Mouse (Mus musculus): Measurements from ENCODE around the gene Pou2f3. TPM values are rescaled to one million over a fixed set of nuclear protein-coding genes. Genes with fewer than 3 reads are reported as not detected.

Gene Pou2f3
- polyA plus RNA-seq, 1 experiment = 1.2 TPM

DNA sequence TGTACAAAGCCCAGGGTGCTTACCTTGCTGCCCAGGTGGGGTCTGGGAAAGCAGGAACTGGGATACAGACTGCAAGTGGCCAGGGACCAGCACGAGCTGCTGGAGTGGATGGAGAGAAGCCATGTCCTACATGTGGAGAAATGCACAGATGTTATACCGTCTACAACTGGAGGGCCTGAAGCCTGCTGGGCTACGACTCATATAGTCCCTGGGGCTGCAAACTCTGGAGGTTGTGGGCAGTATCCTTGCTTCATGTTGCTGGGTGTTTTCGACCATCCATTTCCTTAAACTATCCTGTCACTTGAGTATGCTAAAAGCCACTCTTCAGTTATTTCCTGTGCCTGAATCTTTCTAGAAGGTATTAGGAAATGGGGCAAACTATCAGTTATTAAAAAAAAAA is 65.0 kb downstream of the Pou2f3 start:
- TF ChIP-seq CTCF (IDR thresholded peaks at IDR 0.05; ENCODE audit: control insufficient read depth, insufficient read depth, insufficient replicate concordance, low read depth, low read length) = no peak
- TF ChIP-seq POLR2A (IDR thresholded peaks at IDR 0.05; ENCODE audit: control insufficient read depth, low read depth, low read length) = no peak

DNA sequence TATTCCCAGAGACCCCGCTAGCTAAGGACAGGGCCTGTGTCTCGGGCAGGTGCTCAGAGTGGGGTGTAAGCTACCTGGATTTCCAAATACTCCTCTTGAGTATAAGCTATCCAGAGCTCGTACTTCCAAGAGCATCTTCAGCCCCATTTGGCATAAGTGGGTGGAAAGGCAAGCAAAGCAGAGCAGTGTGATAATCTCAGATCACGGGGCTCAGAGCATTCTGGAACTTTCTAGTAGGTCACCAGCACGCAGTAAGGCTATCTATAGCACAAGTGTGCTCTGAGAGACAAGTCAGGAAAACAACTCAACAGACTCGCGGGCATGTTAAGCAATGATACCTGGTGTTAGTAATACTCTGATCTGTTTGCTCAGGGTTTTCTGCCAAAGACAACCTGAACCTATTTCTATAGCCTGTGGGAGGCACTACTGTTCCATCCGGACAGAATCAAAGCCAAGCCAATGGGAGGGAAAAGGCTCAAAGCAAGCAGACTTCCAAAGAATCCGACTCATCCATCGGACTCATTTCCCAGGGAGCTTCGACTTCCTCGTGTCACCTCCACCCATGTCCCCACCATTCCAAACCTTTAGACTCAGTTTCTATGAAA is 65.9 kb downstream of the Pou2f3 start:
- TF ChIP-seq CTCF (IDR thresholded peaks at IDR 0.05; ENCODE audit: control insufficient read depth, insufficient read depth, insufficient replicate concordance, low read depth, low read length) (no peak), POLR2A (IDR thresholded peaks at IDR 0.05; ENCODE audit: control insufficient read depth, low read depth, low read length) (no peak)
- Histone ChIP-seq H3K27ac (ENCODE audit: control insufficient read depth, insufficient read depth, low read depth, low read length) (no peak overlapping the region), H3K27me3 (ENCODE audit: control insufficient read depth, insufficient read depth, low read length) (no peaks in the 10 kb centered on the region), H3K4me1 (ENCODE audit: control insufficient read depth, insufficient read depth, low read length) (no peaks in the 10 kb centered on the region; the same call in 1 of the 2 replicates), H3K4me3 (ENCODE audit: control insufficient read depth, low read depth, low read length) (no peak overlapping the region), H3K36me3 (ENCODE audit: control insufficient read depth, insufficient read depth, low read length) (no peaks in the 10 kb centered on the region)

More for the DNA sequence above, 65.0 kb downstream of the Pou2f3 start:
- H3K36me3 ChIP-seq (ENCODE audit: control insufficient read depth, insufficient read depth, low read length) = no peaks in the 10 kb centered on the region
- H3K27me3 ChIP-seq (ENCODE audit: control insufficient read depth, insufficient read depth, low read length) = no peaks in the 10 kb centered on the region
- no peak overlapping the region for H3K27ac ChIP-seq (ENCODE audit: control insufficient read depth, insufficient read depth, low read depth, low read length)
- no peak overlapping the region for H3K4me3 ChIP-seq (ENCODE audit: control insufficient read depth, low read depth, low read length)
- H3K4me1 ChIP-seq (ENCODE audit: control insufficient read depth, insufficient read depth, low read length) = no peaks in the 10 kb centered on the region; the same call in 1 of the 2 replicates

DNA sequence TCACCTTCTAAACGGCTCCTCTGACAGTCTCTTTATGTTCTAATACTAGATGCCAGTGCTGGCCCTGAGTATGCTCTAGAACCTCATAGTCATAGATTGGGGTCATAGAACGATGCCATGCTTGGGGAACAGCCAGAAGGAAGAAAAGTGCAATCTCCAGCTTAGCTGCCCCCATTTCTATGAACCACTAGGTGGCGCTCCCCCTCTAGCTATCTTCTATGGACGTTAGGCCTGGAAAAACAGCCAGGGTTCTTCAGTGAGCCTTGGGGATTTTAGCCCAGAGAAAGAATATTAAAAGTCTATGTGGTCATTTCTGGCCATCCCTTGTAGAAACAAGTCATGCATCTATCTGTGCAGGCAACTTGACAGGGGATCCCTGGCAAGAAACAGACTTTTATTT is 68.3 kb downstream of the Pou2f3 start:
- TF ChIP-seq POLR2A (IDR thresholded peaks at IDR 0.05; ENCODE audit: control insufficient read depth, low read depth, low read length) (no peak), CTCF (IDR thresholded peaks at IDR 0.05; ENCODE audit: control insufficient read depth, insufficient read depth, insufficient replicate concordance, low read depth, low read length) (peak; percentile 50; the same call in 1 of the 2 replicates)
- Histone ChIP-seq H3K4me1 (ENCODE audit: control insufficient read depth, insufficient read depth, low read length) (no peaks in the 10 kb centered on the region; the same call in 1 of the 2 replicates), H3K4me3 (ENCODE audit: control insufficient read depth, low read depth, low read length) (no peak overlapping the region), H3K27me3 (ENCODE audit: control insufficient read depth, insufficient read depth, low read length) (no peaks in the 10 kb centered on the region), H3K36me3 (ENCODE audit: control insufficient read depth, insufficient read depth, low read length) (no peaks in the 10 kb centered on the region), H3K27ac (ENCODE audit: control insufficient read depth, insufficient read depth, low read depth, low read length) (no peak overlapping the region)

DNA sequence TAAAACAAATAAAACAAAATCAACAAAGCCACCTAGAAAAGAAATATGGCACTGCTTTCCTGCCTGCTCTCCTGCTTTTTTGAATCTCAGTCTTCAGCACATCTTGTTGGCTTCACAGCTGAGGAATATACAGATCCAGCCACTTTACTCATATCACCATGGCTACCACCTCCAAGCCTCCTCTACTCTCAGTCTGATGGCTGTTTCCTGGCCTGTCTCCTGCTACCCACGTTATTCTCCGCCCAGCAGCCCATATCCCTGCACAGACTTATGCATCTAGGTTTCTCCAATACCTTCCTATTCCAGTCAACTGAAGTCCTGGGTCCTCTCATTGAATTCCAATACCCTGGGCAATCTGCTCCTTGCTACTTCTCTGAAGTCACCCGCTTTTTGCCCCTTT is 76.6 kb downstream of the Pou2f3 start:
- H3K27me3 ChIP-seq (ENCODE audit: control insufficient read depth, insufficient read depth, low read length) = no peaks in the 10 kb centered on the region
- H3K36me3 ChIP-seq (ENCODE audit: control insufficient read depth, insufficient read depth, low read length) = no peaks in the 10 kb centered on the region
- no peak overlapping the region for H3K27ac ChIP-seq (ENCODE audit: control insufficient read depth, insufficient read depth, low read depth, low read length)
- peaks cover 4% of the 10 kb centered on the region for H3K4me1 ChIP-seq (ENCODE audit: control insufficient read depth, insufficient read depth, low read length)
- H3K4me3 ChIP-seq (ENCODE audit: control insufficient read depth, low read depth, low read length) = no peak overlapping the region
- no peak for TF ChIP-seq POLR2A (IDR thresholded peaks at IDR 0.05; ENCODE audit: control insufficient read depth, low read depth, low read length)
- TF ChIP-seq CTCF (IDR thresholded peaks at IDR 0.05; ENCODE audit: control insufficient read depth, insufficient read depth, insufficient replicate concordance, low read depth, low read length) = no peak

DNA sequence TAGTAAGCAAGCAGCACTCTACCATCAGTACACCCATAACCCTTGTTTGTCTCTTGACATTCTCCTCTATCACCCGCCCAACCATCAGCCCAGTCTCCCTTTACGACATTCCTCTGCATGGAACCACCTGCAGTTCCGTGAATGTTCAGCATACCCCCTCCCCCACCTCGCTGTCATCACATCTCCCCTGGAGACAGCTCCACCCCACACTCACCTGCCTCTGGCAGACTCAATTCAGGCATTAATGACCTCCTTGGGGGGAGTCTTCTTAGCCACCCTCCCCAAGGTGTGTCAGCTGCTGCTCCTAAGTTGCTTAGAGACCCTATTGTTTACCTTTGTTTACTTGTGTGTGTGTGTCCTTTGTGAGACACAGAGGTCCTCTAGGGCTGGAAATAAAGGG is 77.8 kb downstream of the Pou2f3 start:
- peaks cover 4% of the 10 kb centered on the region for H3K4me1 ChIP-seq (ENCODE audit: control insufficient read depth, insufficient read depth, low read length)
- no peaks in the 10 kb centered on the region for H3K27me3 ChIP-seq (ENCODE audit: control insufficient read depth, insufficient read depth, low read length)
- TF ChIP-seq CTCF (IDR thresholded peaks at IDR 0.05; ENCODE audit: control insufficient read depth, insufficient read depth, insufficient replicate concordance, low read depth, low read length) (no peak), POLR2A (IDR thresholded peaks at IDR 0.05; ENCODE audit: control insufficient read depth, low read depth, low read length) (no peak)
- no peak overlapping the region for H3K4me3 ChIP-seq (ENCODE audit: control insufficient read depth, low read depth, low read length)
- H3K27ac ChIP-seq (ENCODE audit: control insufficient read depth, insufficient read depth, low read depth, low read length) = no peak overlapping the region
- H3K36me3 ChIP-seq (ENCODE audit: control insufficient read depth, insufficient read depth, low read length) = no peaks in the 10 kb centered on the region

DNA sequence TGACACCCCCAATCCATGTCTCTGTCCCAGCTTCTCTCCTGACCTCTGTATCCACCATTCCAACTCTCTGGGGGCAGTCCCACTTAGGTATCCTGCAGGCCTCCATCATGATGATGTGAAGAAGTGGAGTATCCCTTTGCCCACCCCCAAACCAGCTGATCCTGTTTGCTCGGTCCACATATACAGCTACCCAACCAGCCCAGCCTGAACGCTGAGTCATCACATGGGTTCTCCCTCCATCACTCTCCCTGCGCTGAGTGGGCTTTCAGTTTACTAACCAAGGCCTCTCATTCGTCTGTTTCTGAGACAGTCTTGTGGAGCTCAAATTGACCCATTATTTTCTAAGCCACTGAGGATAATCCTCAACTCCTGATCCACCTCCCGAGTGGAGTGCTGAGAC is 78.2 kb downstream of the Pou2f3 start:
- H3K4me3 ChIP-seq (ENCODE audit: control insufficient read depth, low read depth, low read length) = no peak overlapping the region
- H3K27ac ChIP-seq (ENCODE audit: control insufficient read depth, insufficient read depth, low read depth, low read length) = no peak overlapping the region
- H3K27me3 ChIP-seq (ENCODE audit: control insufficient read depth, insufficient read depth, low read length) = no peaks in the 10 kb centered on the region
- no peaks in the 10 kb centered on the region for H3K36me3 ChIP-seq (ENCODE audit: control insufficient read depth, insufficient read depth, low read length)
- no peak for TF ChIP-seq CTCF (IDR thresholded peaks at IDR 0.05; ENCODE audit: control insufficient read depth, insufficient read depth, insufficient replicate concordance, low read depth, low read length)
- no peak for TF ChIP-seq POLR2A (IDR thresholded peaks at IDR 0.05; ENCODE audit: control insufficient read depth, low read depth, low read length)
- H3K4me1 ChIP-seq (ENCODE audit: control insufficient read depth, insufficient read depth, low read length) = peaks cover 4% of the 10 kb centered on the region

DNA sequence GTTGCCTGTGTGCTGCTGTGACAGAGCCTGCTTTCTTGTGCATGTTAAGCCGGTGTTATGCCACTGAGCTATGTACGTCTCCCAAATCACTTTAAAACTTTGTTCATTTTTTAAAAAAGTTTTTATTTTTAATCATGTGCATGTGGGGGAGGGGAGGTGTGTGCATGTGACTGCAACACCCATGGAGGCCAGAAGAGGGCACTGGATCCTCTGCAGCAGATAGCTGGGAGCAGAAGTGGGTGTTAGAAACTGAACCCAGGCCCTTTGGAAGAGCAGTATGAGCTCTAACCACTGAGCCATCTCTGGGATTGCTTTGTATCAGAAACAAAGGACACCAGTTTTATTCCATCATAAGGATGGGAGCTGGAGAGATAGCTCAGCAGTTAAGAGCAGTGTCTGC is 79.5 kb downstream of the Pou2f3 start:
- Histone ChIP-seq H3K27ac (ENCODE audit: control insufficient read depth, insufficient read depth, low read depth, low read length) (no peak overlapping the region), H3K27me3 (ENCODE audit: control insufficient read depth, insufficient read depth, low read length) (no peaks in the 10 kb centered on the region), H3K4me3 (ENCODE audit: control insufficient read depth, low read depth, low read length) (no peak overlapping the region), H3K36me3 (ENCODE audit: control insufficient read depth, insufficient read depth, low read length) (no peaks in the 10 kb centered on the region), H3K4me1 (ENCODE audit: control insufficient read depth, insufficient read depth, low read length) (peaks cover 4% of the 10 kb centered on the region)
- TF ChIP-seq CTCF (IDR thresholded peaks at IDR 0.05; ENCODE audit: control insufficient read depth, insufficient read depth, insufficient replicate concordance, low read depth, low read length) (peak; percentile 30; the same call in 1 of the 2 replicates), POLR2A (IDR thresholded peaks at IDR 0.05; ENCODE audit: control insufficient read depth, low read depth, low read length) (no peak)

All from testis, adult 2 months (tissue).